Comparison of ENCODE assay signal across 15 mouse cellular contexts in the genomic region with DNA sequence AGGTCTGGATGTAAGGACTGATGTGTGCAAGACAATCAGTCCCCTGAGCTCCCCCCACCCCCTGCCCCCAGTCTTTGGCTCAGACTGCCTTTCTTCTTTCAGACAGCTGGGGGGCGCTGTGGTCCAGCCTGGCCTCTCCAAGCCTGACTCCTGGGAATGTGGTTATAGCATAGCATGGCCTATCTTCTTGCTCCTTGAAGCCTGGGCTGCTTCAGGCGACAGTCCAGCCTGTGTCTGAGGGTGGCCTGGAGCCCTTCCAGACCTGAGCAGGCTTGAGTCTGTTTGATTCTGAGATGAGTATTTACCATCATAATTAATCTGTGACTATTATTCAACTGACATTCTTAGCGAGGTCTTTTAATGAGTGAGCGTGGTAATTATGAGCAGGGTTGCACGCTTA. TPM values are rescaled to one million over a fixed set of nuclear protein-coding genes. Genes with fewer than 3 reads are reported as not detected.
DNase-seq lines count a peak whose midpoint lies in the region; TF ChIP-seq lines count a peak whose summit lies in the region.
"Had no signal": no experiment of that assay in that cellular context is flagged by ENCODE, and none has a peak within 500 bp of the region (broad histone marks: within the 10 kb centered on the region; RNA-seq: fewer than 3 reads in every experiment).

No protein-coding gene starts in this region.

- H3K4me1 ChIP-seq in testis, adult 2 months (ENCODE audit: control insufficient read depth, insufficient read depth, low read length), result peaks cover 4% of the 10 kb centered on the region

- no peak overlapping the region for H3K4me3 ChIP-seq in layer of hippocampus, adult 2 months
- H3K4me3 ChIP-seq in testis, adult 2 months (ENCODE audit: control insufficient read depth, low read depth, low read length), result no peak overlapping the region

- DNase-seq in cerebellum, postnatal 25 days, result peak; percentile 44 to 64
- no peak for DNase-seq in cerebellum, adult 9-10 months
- DNase-seq in layer of hippocampus, adult 2 months (ENCODE audit: low spot score in 2 of 2), result no peak
- DNase-seq in layer of hippocampus, postnatal 36 days, result no peak
- DNase-seq in testis, postnatal 14 days (ENCODE audit: low spot score), result no peak
- DNase-seq in adipocyte (ENCODE audit: low spot score), result no peak
- DNase-seq in spleen, adult 18-20 months, result no peak
- DNase-seq: adrenal gland, postnatal 25 days; heart, adult 18-20 months; heart, postnatal 36 days; lung, adult 18-20 months had no signal

- no peaks in the 10 kb centered on the region for H3K27me3 ChIP-seq in testis, adult 2 months (ENCODE audit: control insufficient read depth, insufficient read depth, low read length)

- TF ChIP-seq POLR2A in testis, adult 2 months (IDR thresholded peaks at IDR 0.05; ENCODE audit: control insufficient read depth, low read depth, low read length), result no peak

- H3K36me3 ChIP-seq in testis, adult 2 months (ENCODE audit: control insufficient read depth, insufficient read depth, low read length), result no peaks in the 10 kb centered on the region

- no peak overlapping the region for H3K27ac ChIP-seq in layer of hippocampus, adult 2 months
- no peak overlapping the region for H3K27ac ChIP-seq in testis, adult 2 months (ENCODE audit: control insufficient read depth, insufficient read depth, low read depth, low read length)

- TF ChIP-seq CTCF in layer of hippocampus, adult 2 months (conservative IDR thresholded peaks at IDR 0.05), result peak; percentile 59
- peak; percentile 56; the same call in 1 of the 2 replicates for TF ChIP-seq CTCF in testis, adult 2 months (IDR thresholded peaks at IDR 0.05; ENCODE audit: control insufficient read depth, insufficient read depth, insufficient replicate concordance, low read depth, low read length)

RNA-seq across cellular contexts. Expression of a gene that starts 17.7 kb away (rescaled TPM):
- total RNA-seq in layer of hippocampus, adult 2 months (2021), result under 1 TPM in 1 of 2 experiments, not detected in 1; 0.20 TPM
- under 1 TPM; 0.12 to 0.25 TPM for total RNA-seq in layer of hippocampus, postnatal 36 days (2021)
- polyA plus RNA-seq in testis, adult 2 months (2012; rRNA removed), result not detected in 2 replicates
- total RNA-seq: adrenal gland, postnatal 25 days; heart, adult 18-20 months; heart, postnatal 36 days had no signal
- polyA plus RNA-seq: small intestine, adult 2 months; stomach, embryonic 16.5 days had no signal

RNA-seq across cellular contexts. Expression of a gene that starts 57.0 kb away (rescaled TPM):
- total RNA-seq in layer of hippocampus, adult 2 months (2021), result under 1 TPM in 1 of 2 experiments, not detected in 1; 0.33 TPM
- under 1 TPM in 1 of 2 experiments, not detected in 1; 0.48 TPM for total RNA-seq in layer of hippocampus, postnatal 36 days (2021)
- polyA plus RNA-seq in testis, adult 2 months (2012; rRNA removed), result 3.1 and 4.6 TPM in 2 replicates
- total RNA-seq: adrenal gland, postnatal 25 days had no signal
- polyA plus RNA-seq: inflammation-experienced regulatory T-cells, adult 6 months; small intestine, adult 2 months had no signal

Comparison
In these comparisons a context has a peak if more than half of its experiments do, and no peak if none do; other contexts are left out.
1. DNase-seq: peak in cerebellum, postnatal 25 days (2 of 2); none in cerebellum, adult 9-10 months (single experiment), layer of hippocampus, adult 2 months (0 of 2), layer of hippocampus, postnatal 36 days (0 of 2), testis, postnatal 14 days (single experiment), adipocyte (single experiment) and spleen, adult 18-20 months (0 of 2).